Mouse (Mus musculus) ES-Bruce4 (cell line): ENCODE data around the gene Zfp740. TPM values are rescaled to one million over a fixed set of nuclear protein-coding genes. Genes with fewer than 3 reads are reported as not detected.
A peak's percentile ranks its signal among the peaks of the same experiment; 100 is the strongest.

Experiments used
- H3K27ac ChIP-seq: 2 replicates; pipeline ENCODE4 v1.5.1; 2012; ENCODE audit warnings: low read length, inconsistent platforms; ENCODE audit not compliant: insufficient read depth
- H3K27me3 ChIP-seq: 2 replicates; pipeline ENCODE4 v1.6.1; 2012; ENCODE audit warnings: mild to moderate bottlenecking, low read length, inconsistent platforms; ENCODE audit not compliant: control insufficient read depth, poor library complexity, insufficient read depth, severe bottlenecking
- H3K36me3 ChIP-seq: 2 replicates; pipeline ENCODE4 v1.6.1; 2012; ENCODE audit warnings: inconsistent platforms, mild to moderate bottlenecking, low read length, moderate library complexity; ENCODE audit not compliant: control insufficient read depth, poor library complexity, insufficient read depth, severe bottlenecking
- H3K4me1 ChIP-seq: one replicate; pipeline ENCODE4 v1.8.1; 2011; ENCODE audit warnings: low read length; ENCODE audit not compliant: control insufficient read depth, insufficient read depth
- H3K4me3 ChIP-seq: 2 replicates; pipeline ENCODE4 v1.5.1; 2011; ENCODE audit warnings: low read depth, mild to moderate bottlenecking, low read length
- H3K9ac ChIP-seq: 2 replicates; pipeline ENCODE4 v1.6.1; 2012; ENCODE audit warnings: low read depth, mild to moderate bottlenecking, inconsistent platforms; ENCODE audit not compliant: poor library complexity, severe bottlenecking
- H3K9me3 ChIP-seq: replicated peaks from 2 replicates; pipeline ENCODE4 v1.6.1; 2012; ENCODE audit warnings: mild to moderate bottlenecking, low read length, inconsistent platforms; ENCODE audit not compliant: control insufficient read depth, poor library complexity, insufficient read depth, severe bottlenecking
- CTCF ChIP-seq: IDR thresholded peaks from one replicate; pipeline ENCODE4 v1.8.1; 2011; ENCODE audit warnings: low read depth, low read length
- EP300 ChIP-seq: IDR thresholded peaks from 2 replicates; pipeline ENCODE4 v1.6.1; 2011; ENCODE audit warnings: low read depth, low read length; ENCODE audit not compliant: insufficient read depth
- POLR2A ChIP-seq: IDR thresholded peaks from one replicate; pipeline ENCODE4 v1.8.1; 2011; ENCODE audit warnings: low read length; ENCODE audit not compliant: insufficient read depth
- polyA plus RNA-seq: library from polyadenylated mRNA; stranded (reverse); fragments of >200 nt; gene quantifications from 2 replicates; pipeline ENCODE4 v1.2.4, GENCODE M21; 2011; ENCODE audit warnings: low read depth; ENCODE audit not compliant: missing spikeins, insufficient read depth, insufficient read length

Gene Zfp740
- polyA plus RNA-seq, 1 experiment = 53.7 TPM

DNA sequence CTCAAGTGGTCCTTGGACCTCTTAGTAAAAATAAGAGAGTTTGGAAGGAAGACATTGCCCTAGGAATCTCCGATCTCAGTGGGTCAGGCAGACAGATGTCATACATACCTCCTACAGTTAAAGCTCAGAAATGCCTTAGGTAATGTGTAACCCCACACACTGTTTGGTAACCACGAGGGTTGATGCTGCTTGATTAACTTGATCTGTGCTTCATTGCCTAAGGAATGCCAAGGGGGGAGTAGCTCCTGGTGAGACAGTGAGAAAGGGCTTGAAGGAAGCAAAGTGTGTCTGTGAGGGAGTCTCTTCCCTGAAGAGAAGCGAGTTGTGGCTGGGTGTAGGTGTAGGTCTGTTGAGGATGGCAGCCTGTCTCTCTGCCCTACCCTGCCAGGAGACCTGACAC, 4.3 kb downstream of the Zfp740 start:
- Histone ChIP-seq H3K9me3 (no peaks in the 10 kb centered on the region), H3K9ac (no peak overlapping the region), H3K4me3 (no peak overlapping the region), H3K27ac (no peak overlapping the region), H3K27me3 (no peaks in the 10 kb centered on the region), H3K4me1 (peaks cover 16% of the 10 kb centered on the region), H3K36me3 (peaks cover 26% of the 10 kb centered on the region)
- no peak for TF ChIP-seq EP300

DNA sequence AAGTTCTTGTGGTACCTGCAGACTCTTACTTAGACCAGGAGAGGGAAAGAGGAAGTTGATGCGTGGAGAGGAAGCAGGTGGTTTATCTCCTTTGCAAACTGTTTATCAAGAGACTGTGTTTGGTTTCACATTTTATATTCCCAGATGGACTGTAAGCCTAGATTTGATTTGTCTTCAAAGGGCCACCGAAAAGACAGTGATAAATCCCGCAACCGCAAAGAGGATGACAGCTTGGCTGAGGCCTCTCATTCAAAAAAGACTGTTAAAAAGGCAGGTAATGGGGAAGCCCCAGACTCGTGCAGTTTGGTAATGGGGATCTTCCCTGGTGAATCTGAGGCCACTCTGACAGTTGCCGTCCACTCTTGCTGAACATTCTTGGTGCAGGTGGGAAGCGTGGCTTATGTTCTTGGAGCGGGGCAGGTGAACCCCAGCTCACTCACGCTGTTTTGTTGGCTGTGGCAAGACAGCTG, 5.1 kb downstream of the Zfp740 start:
- Histone ChIP-seq H3K9me3 (no peaks in the 10 kb centered on the region), H3K27me3 (no peaks in the 10 kb centered on the region), H3K4me1 (peaks cover 21% of the 10 kb centered on the region), H3K27ac (no peak overlapping the region), H3K4me3 (no peak overlapping the region), H3K36me3 (peaks cover 34% of the 10 kb centered on the region), H3K9ac (no peak overlapping the region)
- no peak for TF ChIP-seq EP300
- TF ChIP-seq CTCF = no peak
- TF ChIP-seq POLR2A = no peak

DNA sequence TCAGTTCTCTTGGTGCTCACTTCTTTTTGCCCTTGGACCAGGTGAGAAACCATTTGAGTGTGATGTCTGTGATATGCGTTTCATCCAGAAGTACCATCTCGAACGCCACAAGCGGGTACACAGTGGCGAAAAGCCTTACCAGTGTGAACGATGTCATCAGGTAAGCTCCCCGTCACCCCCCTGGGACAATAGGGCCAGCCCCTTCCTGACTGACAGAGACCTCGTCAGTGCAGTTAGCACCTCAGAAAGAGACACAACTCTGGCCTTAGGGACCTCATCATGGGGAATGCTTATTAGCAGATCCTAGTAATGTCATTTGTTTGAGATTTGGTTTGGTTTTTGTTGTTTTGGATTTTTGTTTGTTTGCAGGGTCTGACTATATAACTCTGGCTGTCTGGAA, 6.1 kb downstream of the Zfp740 start:
- Histone ChIP-seq H3K9me3 (no peaks in the 10 kb centered on the region), H3K4me1 (peaks cover 25% of the 10 kb centered on the region), H3K27ac (0 out of 2 replicates have a peak overlapping the region, but pooled peaks have one; percentile 7), H3K27me3 (no peaks in the 10 kb centered on the region), H3K9ac (no peak overlapping the region), H3K36me3 (peaks cover 37% of the 10 kb centered on the region), H3K4me3 (no peak overlapping the region)
- no peak for TF ChIP-seq POLR2A
- TF ChIP-seq CTCF = no peak

DNA sequence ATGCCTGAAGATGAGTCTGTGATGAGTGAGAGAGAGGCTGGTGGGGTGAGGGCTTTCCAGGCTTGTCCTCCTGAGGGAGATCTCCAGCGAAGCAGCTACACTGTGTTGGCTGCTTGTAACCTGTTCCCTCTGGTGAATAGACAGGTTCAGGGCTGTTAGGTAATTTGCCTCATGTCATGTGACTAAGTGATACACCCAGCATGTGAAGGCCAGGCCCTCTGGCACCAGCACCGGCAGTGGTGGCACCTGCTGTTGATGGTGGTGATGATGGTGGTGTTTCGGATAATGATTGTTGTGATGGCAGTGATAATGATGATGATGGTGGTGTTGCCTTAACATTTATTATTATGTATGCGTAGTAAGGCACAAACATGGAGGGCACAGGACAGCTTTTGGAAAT, 7.8 kb downstream of the Zfp740 start:
- TF ChIP-seq EP300 = peak; percentile 78
- no peak for TF ChIP-seq POLR2A
- peaks cover 30% of the 10 kb centered on the region for H3K36me3 ChIP-seq
- no peaks in the 10 kb centered on the region for H3K27me3 ChIP-seq
- H3K9me3 ChIP-seq = no peaks in the 10 kb centered on the region
- H3K4me3 ChIP-seq = peak overlapping the region; percentile 27; the same call in 1 of the 2 replicates
- H3K4me1 ChIP-seq = peaks cover 29% of the 10 kb centered on the region
- H3K27ac ChIP-seq = peak overlapping the region; percentile 65
- H3K9ac ChIP-seq = peak overlapping the region; percentile 7; the same call in 1 of the 2 replicates

DNA sequence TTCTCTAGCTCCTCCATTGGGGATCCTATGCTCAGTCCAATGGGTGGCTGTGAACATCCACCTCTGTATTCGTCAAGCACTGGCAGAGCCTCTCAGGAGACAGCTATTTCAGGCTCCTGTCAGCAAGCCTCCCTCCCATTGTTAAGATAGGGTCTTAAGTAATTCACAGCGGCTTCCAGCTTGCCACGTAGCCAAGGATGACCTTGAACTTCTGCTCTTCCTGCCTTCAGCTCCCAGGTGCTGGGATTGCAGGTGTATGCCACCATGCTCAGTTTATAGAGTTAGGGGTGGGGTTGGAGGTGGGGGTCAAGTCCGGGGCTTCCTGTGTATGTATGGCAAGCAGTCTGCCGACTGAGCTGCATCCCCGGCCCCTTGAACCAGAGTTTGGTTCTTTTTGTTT, 8.8 kb downstream of the Zfp740 start:
- H3K27ac ChIP-seq = peak overlapping the region; percentile 94

DNA sequence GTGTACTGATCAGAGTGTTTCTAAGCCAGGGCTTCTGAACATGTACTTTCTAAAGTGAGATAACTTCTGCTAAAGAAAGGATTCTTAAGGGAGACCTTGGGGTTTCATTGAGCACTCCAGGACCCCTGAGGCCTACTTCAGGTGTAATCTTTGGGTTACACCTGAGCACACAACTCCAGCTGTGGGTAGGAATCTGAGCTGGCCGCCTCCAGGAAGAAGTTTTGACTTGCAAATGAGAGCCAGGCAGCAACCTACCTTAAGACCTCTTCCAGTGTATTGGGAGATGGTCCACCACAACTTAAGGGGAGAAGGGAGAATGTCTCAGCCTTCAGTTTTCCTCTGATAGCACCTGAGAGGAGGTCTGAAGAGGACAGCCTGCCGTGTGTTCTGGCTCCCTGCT, 11.1 kb downstream of the Zfp740 start:
- H3K4me3 ChIP-seq = no peak overlapping the region
- peaks cover 13% of the 10 kb centered on the region for H3K36me3 ChIP-seq
- H3K27ac ChIP-seq = peak overlapping the region; percentile 94
- no peaks in the 10 kb centered on the region for H3K9me3 ChIP-seq
- no peak overlapping the region for H3K9ac ChIP-seq
- peaks cover 33% of the 10 kb centered on the region for H3K4me1 ChIP-seq
- no peaks in the 10 kb centered on the region for H3K27me3 ChIP-seq
- peak; percentile 85 for TF ChIP-seq EP300
- TF ChIP-seq CTCF = no peak

More for the DNA sequence above, 8.8 kb downstream of the Zfp740 start:
- Histone ChIP-seq H3K4me3 (no peak overlapping the region), H3K9me3 (no peaks in the 10 kb centered on the region), H3K4me1 (peaks cover 35% of the 10 kb centered on the region), H3K9ac (no peak overlapping the region), H3K27me3 (no peaks in the 10 kb centered on the region), H3K36me3 (peaks cover 23% of the 10 kb centered on the region)
- TF ChIP-seq EP300 = peak; percentile 98
- no peak for TF ChIP-seq CTCF

DNA sequence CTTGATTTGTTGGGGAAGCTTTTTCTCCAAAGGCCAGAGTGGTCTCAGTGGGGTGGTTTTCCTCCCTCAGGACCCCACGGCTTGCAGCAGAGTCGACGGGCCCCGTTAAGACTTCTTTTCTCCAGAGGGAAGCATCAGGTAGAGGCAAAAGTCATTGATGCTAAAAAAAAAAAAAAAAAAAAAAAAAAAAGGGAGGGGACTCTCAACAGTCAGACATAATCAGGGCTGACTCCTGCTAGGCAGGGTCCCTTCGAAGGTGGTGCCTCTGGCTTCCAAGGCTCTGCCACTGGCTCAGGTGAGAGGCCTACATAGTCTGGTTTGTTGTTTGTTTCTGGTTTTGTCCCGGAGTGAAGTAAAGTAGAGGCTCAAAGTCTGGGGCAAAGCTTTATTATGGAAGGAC, 12.6 kb downstream of the Zfp740 start:
- H3K27ac ChIP-seq = peak overlapping the region; percentile 65
- peaks cover 29% of the 10 kb centered on the region for H3K4me1 ChIP-seq
- no peaks in the 10 kb centered on the region for H3K27me3 ChIP-seq
- H3K36me3 ChIP-seq = peaks cover 11% of the 10 kb centered on the region
- no peak overlapping the region for H3K4me3 ChIP-seq
- TF ChIP-seq POLR2A (no peak), CTCF (no peak), EP300 (no peak)
- H3K9ac ChIP-seq = no peak overlapping the region
- no peaks in the 10 kb centered on the region for H3K9me3 ChIP-seq
